Comparison of ENCODE assay signal across 11 mouse cellular contexts in the genomic region with DNA sequence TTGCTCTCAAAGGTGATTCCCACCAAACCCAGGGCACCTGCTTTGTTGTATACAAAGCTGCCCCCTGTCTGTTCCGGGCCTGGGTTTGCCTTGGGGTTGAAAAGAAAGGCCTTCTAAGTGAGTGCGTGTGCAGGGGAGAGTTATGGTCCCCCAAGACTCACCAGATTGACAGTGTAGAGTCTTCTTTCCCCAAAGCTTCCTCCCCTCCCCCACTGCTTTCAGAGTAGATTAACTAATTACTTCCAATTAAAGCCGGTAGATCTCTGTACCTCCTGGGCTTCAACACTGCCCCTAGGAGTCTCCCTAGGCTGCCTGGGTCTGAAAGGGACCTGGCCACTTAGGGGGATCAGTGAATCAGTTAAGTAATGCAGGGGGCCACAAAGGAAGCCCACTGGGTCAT. TPM values are rescaled to one million over a fixed set of nuclear protein-coding genes. Genes with fewer than 3 reads are reported as not detected.
DNase-seq lines count a peak whose midpoint lies in the region; ATAC-seq and TF ChIP-seq lines count a peak whose summit lies in the region.
"Had no signal": no experiment of that assay in that cellular context is flagged by ENCODE, and none has a peak within 500 bp of the region (broad histone marks: within the 10 kb centered on the region; RNA-seq: fewer than 3 reads in every experiment).

No protein-coding gene starts in this region.

- H3K9me3 ChIP-seq in ES-Bruce4 (replicated peaks; ENCODE audit: control insufficient read depth, insufficient read depth, low read length, poor library complexity, severe bottlenecking) = no peaks in the 10 kb centered on the region
- no peaks in the 10 kb centered on the region for H3K9me3 ChIP-seq in heart, postnatal 0 days (replicated peaks; ENCODE audit: control insufficient read depth, low read length)
- no peaks in the 10 kb centered on the region for H3K9me3 ChIP-seq in liver, postnatal 0 days (ENCODE audit: low read length)

- H3K27me3 ChIP-seq in heart, adult 2 months (ENCODE audit: control insufficient read depth, insufficient read depth, low read length) = no peaks in the 10 kb centered on the region
- H3K27me3 ChIP-seq in ES-Bruce4 (ENCODE audit: control insufficient read depth, insufficient read depth, low read length, poor library complexity, severe bottlenecking) = no peaks in the 10 kb centered on the region
- H3K27me3 ChIP-seq in heart, postnatal 0 days (ENCODE audit: control insufficient read depth, insufficient read depth, low read length) = peaks cover 6% of the 10 kb centered on the region; the same call in 1 of the 2 replicates
- peaks cover 15% of the 10 kb centered on the region for H3K27me3 ChIP-seq in liver, postnatal 0 days (ENCODE audit: insufficient read depth, low read length)

- TF ChIP-seq EP300 in heart, adult 2 months (IDR thresholded peaks at IDR 0.05; ENCODE audit: insufficient read depth, low read depth, low read length) = no peak
- TF ChIP-seq EP300 in ES-Bruce4 (IDR thresholded peaks at IDR 0.05; ENCODE audit: insufficient read depth, low read depth, low read length) = no peak
- no peak for TF ChIP-seq EP300 in heart, postnatal 0 days (IDR thresholded peaks at IDR 0.05; ENCODE audit: low read depth)
- no peak for TF ChIP-seq EP300 in liver, postnatal 0 days (IDR thresholded peaks at IDR 0.05; ENCODE audit: low read depth)

- no peak overlapping the region for H3K4me3 ChIP-seq in heart, adult 2 months
- peak overlapping the region; percentile 45 for H3K4me3 ChIP-seq in ES-Bruce4 (ENCODE audit: low read depth, low read length)
- H3K4me3 ChIP-seq in heart, postnatal 0 days (ENCODE audit: low read depth, low read length) = peak overlapping the region; percentile 35; the same call in 1 of the 2 replicates
- peak overlapping the region; percentile 39 for H3K4me3 ChIP-seq in liver, postnatal 0 days (ENCODE audit: low read depth, low read length)

- no peak for DNase-seq in heart, adult 2 months
- DNase-seq in heart, postnatal 10 days = no peak
- no peak for DNase-seq in heart, postnatal 0 days (ENCODE audit: low spot score)
- no peak for DNase-seq in liver, postnatal 0 days
- no peak for DNase-seq in yolk sac, embryonic 10.5 days (ENCODE audit: low spot score)
- no peak for DNase-seq in frontal cortex, postnatal 25 days (ENCODE audit: low spot score in 2 of 2)
- no peak for DNase-seq in cerebellum, adult 9-11 months
- DNase-seq: spleen, adult 18-20 months had no signal

- peak overlapping the region; percentile 55 for H3K27ac ChIP-seq in heart, adult 2 months
- H3K27ac ChIP-seq in ES-Bruce4 (ENCODE audit: insufficient read depth, low read length) = no peak overlapping the region
- H3K27ac ChIP-seq in heart, postnatal 0 days (ENCODE audit: low read depth) = peak overlapping the region; percentile 66
- H3K27ac ChIP-seq in liver, postnatal 0 days (ENCODE audit: low read depth) = no peak overlapping the region

- H3K4me1 ChIP-seq in heart, adult 2 months (ENCODE audit: control insufficient read depth, insufficient read depth, low read length) = peaks cover 7% of the 10 kb centered on the region
- H3K4me1 ChIP-seq in ES-Bruce4 (ENCODE audit: control insufficient read depth, insufficient read depth, low read length) = peaks cover 9% of the 10 kb centered on the region
- peaks cover 43% of the 10 kb centered on the region for H3K4me1 ChIP-seq in heart, postnatal 0 days (ENCODE audit: control insufficient read depth, insufficient read depth)
- H3K4me1 ChIP-seq in liver, postnatal 0 days (ENCODE audit: insufficient read depth) = peaks cover 40% of the 10 kb centered on the region

- H3K36me3 ChIP-seq in heart, adult 2 months (ENCODE audit: control insufficient read depth, insufficient read depth, low read length) = no peaks in the 10 kb centered on the region
- H3K36me3 ChIP-seq in ES-Bruce4 (ENCODE audit: control insufficient read depth, insufficient read depth, low read length, poor library complexity, severe bottlenecking) = no peaks in the 10 kb centered on the region
- no peaks in the 10 kb centered on the region for H3K36me3 ChIP-seq in heart, postnatal 0 days (replicated peaks; ENCODE audit: control insufficient read depth, insufficient read depth, low read length)
- H3K36me3 ChIP-seq in liver, postnatal 0 days (replicated peaks; ENCODE audit: insufficient read depth, low read length) = no peaks in the 10 kb centered on the region

- 63% methylated on average over 3 of the region's 3 CpGs for WGBS in heart, adult 2 months
- WGBS in heart, postnatal 0 days = 40% methylated on average over 3 of the region's 3 CpGs
- WGBS in liver, postnatal 0 days (ENCODE audit: insufficient replicate concordance) = 37% methylated on average over 3 of the region's 3 CpGs

- no peaks in the 10 kb centered on the region for H3K79me2 ChIP-seq in heart, adult 2 months (replicated peaks; ENCODE audit: control insufficient read depth, insufficient read depth, low read length)

- intact Hi-C loops in heart, adult 2 months (cut with DNase I) = loop anchor here (2.0 to 10.0 kb wide), 3 partner anchors 80 to 563 kb away; a partner anchor contains a TSS
- intact Hi-C loops in heart, postnatal 10 days (cut with DNase I) = loop anchor here (2.0 to 10.0 kb wide), 2 partner anchors 114 to 430 kb away; a partner anchor contains a TSS

- no peak overlapping the region for H3K9ac ChIP-seq in heart, adult 2 months (ENCODE audit: low read depth, low read length)
- peak overlapping the region; percentile 59 for H3K9ac ChIP-seq in ES-Bruce4 (ENCODE audit: low read depth, poor library complexity, severe bottlenecking)
- H3K9ac ChIP-seq in heart, postnatal 0 days (replicated peaks; ENCODE audit: low read depth, low read length) = peak overlapping the region; percentile 52; the same call in 1 of the 2 replicates
- H3K9ac ChIP-seq in liver, postnatal 0 days (replicated peaks) = peak overlapping the region; percentile 48; the same call in 1 of the 2 replicates

- ATAC-seq in heart, postnatal 0 days (ENCODE audit: insufficient read depth, low read depth) = no peak
- ATAC-seq in liver, postnatal 0 days = no peak

- no peak for TF ChIP-seq POLR2A in heart, adult 2 months (IDR thresholded peaks at IDR 0.05; ENCODE audit: insufficient read depth, low read depth, low read length)
- no peak for TF ChIP-seq POLR2A in ES-Bruce4 (IDR thresholded peaks at IDR 0.05; ENCODE audit: insufficient read depth, low read length)

- H3K4me2 ChIP-seq in heart, postnatal 0 days (ENCODE audit: low read depth, low read length) = peak overlapping the region; percentile 71
- H3K4me2 ChIP-seq in liver, postnatal 0 days (ENCODE audit: low read depth, low read length) = peak overlapping the region; percentile 78

- TF ChIP-seq CTCF in heart, adult 2 months (IDR thresholded peaks at IDR 0.05) = no peak
- TF ChIP-seq CTCF in ES-Bruce4 (IDR thresholded peaks at IDR 0.05; ENCODE audit: low read depth, low read length) = no peak
- TF ChIP-seq CTCF in heart, postnatal 0 days (IDR thresholded peaks at IDR 0.05; ENCODE audit: low read depth) = 0 out of 2 replicates have a peak, but pooled peaks have one; percentile 12
- TF ChIP-seq CTCF in liver, postnatal 0 days (IDR thresholded peaks at IDR 0.05; ENCODE audit: low read depth) = no peak; the same call in 1 of the 2 replicates

RNA-seq across cellular contexts. Expression of a gene that starts 0.7 kb away (rescaled TPM):
- under 1 TPM in 1 of 2 experiments, not detected in 1; 0.66 TPM for total RNA-seq in heart, adult 2 months (2021)
- 0.88 TPM in 1 of 2 replicates, not detected in the other for polyA plus RNA-seq in heart, adult 2 months (2012; rRNA removed)
- total RNA-seq in heart, postnatal 10 days (2021) = not detected
- polyA plus RNA-seq in ES-Bruce4 (2011; ENCODE audit: insufficient read depth, insufficient read length, low read depth, missing spikeins) = not detected in 2 replicates
- total RNA-seq in heart, postnatal 0 days (2014; rRNA removed; ENCODE audit: low replicate concordance) = not detected in 2 replicates
- polyA plus RNA-seq in heart, postnatal 0 days (2015; fragmentation: Nextera tagmentation; extraction: Ambion mirVana) = 0.25 TPM in 1 of 2 replicates, not detected in the other
- polyA plus RNA-seq in liver, postnatal 0 days (2015; fragmentation: Nextera tagmentation; extraction: Ambion mirVana) = not detected in 2 replicates
- polyA plus RNA-seq: C2C12; large intestine, adult 2 months had no signal

RNA-seq across cellular contexts. Expression of a gene that starts 47.6 kb away (rescaled TPM):
- 10 to 100 TPM; 81.8 to 90.1 TPM for total RNA-seq in heart, adult 2 months (2021)
- 122 and 154 TPM in 2 replicates for polyA plus RNA-seq in heart, adult 2 months (2012; rRNA removed)
- 10 to 100 TPM; 81.4 to 86.9 TPM for total RNA-seq in heart, postnatal 10 days (2021)
- 112 and 129 TPM in 2 replicates for polyA plus RNA-seq in ES-Bruce4 (2011; ENCODE audit: insufficient read depth, insufficient read length, low read depth, missing spikeins)
- 79.1 and 81.5 TPM in 2 replicates for total RNA-seq in heart, postnatal 0 days (2014; rRNA removed; ENCODE audit: low replicate concordance)
- polyA plus RNA-seq in heart, postnatal 0 days (2015; fragmentation: Nextera tagmentation; extraction: Ambion mirVana) = 45.9 and 53.2 TPM in 2 replicates
- polyA plus RNA-seq in liver, postnatal 0 days (2015; fragmentation: Nextera tagmentation; extraction: Ambion mirVana) = 15.1 and 16.9 TPM in 2 replicates

RNA-seq across cellular contexts. Expression of a gene that starts 48.2 kb away (rescaled TPM):
- total RNA-seq in heart, adult 2 months (2021) = 100 to 1,000 TPM; 149 to 161 TPM
- polyA plus RNA-seq in heart, adult 2 months (2012; rRNA removed) = 133 and 170 TPM in 2 replicates
- total RNA-seq in heart, postnatal 10 days (2021) = 100 to 1,000 TPM in 1 of 2 experiments, 10 to 100 TPM in 1; 94.7 to 108 TPM
- polyA plus RNA-seq in ES-Bruce4 (2011; ENCODE audit: insufficient read depth, insufficient read length, low read depth, missing spikeins) = 31.8 and 42.7 TPM in 2 replicates
- total RNA-seq in heart, postnatal 0 days (2014; rRNA removed; ENCODE audit: low replicate concordance) = 34.7 and 98.0 TPM in 2 replicates
- polyA plus RNA-seq in heart, postnatal 0 days (2015; fragmentation: Nextera tagmentation; extraction: Ambion mirVana) = 152 and 162 TPM in 2 replicates
- polyA plus RNA-seq in liver, postnatal 0 days (2015; fragmentation: Nextera tagmentation; extraction: Ambion mirVana) = 113 TPM in 2 replicates

Comparison
In these comparisons a context has a peak if more than half of its experiments do, and no peak if none do; other contexts are left out.
1. H3K27ac ChIP-seq: peak in heart, adult 2 months (single experiment) and heart, postnatal 0 days (single experiment); none in ES-Bruce4 (single experiment) and liver, postnatal 0 days (single experiment).